Mouse (Mus musculus): ENCODE measurements around the gene Cers2. TPM values are rescaled to one million over a fixed set of nuclear protein-coding genes. Genes with fewer than 3 reads are reported as not detected.

Cers2 gene
- polyA plus RNA-seq, 1 experiment = 746 TPM

DNA sequence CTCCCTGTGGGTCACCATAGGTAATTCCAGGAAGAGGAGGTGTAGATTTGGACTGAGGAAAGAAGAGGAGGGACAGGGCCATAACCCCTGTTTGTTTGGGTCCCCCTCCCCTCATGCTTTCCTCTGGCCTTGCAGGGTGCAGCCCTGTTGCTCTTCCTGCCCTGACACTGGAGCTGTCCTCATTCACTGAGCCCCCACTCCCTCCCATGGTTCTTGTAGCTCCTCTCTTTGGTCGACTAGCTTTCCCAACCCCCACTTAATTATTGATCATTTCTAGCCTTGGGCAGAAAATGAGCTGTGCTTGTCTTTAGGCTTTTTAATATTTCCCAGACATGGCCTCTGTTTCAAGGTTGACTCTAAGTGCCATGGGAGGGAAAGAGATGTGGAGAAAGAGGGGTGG lies 30.5 kb upstream of the Cers2 start:
- TF ChIP-seq GATA1 (IDR thresholded peaks at IDR 0.05; ENCODE audit: low read length) = no peak

- TF ChIP-seq GATA1 (IDR thresholded peaks at IDR 0.05; ENCODE audit: low read length) = peak; percentile 22
These were observed 29.9 kb upstream of the Cers2 start for GRCm38 (mm10) chr3:95284501-95285281.

GRCm38 (mm10) chr3:95285390-95285789 lies 29.2 kb upstream of the Cers2 start:
- no peak for TF ChIP-seq GATA1 (IDR thresholded peaks at IDR 0.05; ENCODE audit: low read length)

DNA sequence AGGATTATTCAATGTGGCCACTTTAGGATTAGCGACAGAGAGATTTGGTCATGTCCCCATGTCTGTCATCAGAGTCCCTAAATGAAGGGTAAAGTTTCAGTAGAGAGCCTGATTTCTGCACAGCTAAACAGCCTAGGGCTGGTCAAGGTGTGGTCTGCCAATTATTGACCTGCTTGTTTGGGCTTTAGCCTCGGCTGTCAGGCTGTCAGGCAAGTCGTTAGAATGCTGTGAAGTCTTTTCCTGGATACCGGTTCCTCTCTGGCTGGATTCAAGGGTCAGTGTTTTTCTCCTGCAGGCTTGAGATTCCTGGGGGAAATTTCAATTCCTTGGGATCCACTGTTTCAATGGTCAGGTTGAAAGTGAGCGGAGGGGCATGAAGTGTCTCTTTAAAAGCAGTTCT lies 28.6 kb upstream of the Cers2 start:
- TF ChIP-seq GATA1 (IDR thresholded peaks at IDR 0.05; ENCODE audit: low read length) = no peak

GRCm38 (mm10) chr3:95286510-95286909 lies 28.1 kb upstream of the Cers2 start:
- no peak for TF ChIP-seq GATA1 (IDR thresholded peaks at IDR 0.05; ENCODE audit: low read length)

- no peak for TF ChIP-seq GATA1 (IDR thresholded peaks at IDR 0.05; ENCODE audit: low read length)
These were observed 27.1 kb upstream of the Cers2 start for GRCm38 (mm10) chr3:95287541-95287940.

DNA sequence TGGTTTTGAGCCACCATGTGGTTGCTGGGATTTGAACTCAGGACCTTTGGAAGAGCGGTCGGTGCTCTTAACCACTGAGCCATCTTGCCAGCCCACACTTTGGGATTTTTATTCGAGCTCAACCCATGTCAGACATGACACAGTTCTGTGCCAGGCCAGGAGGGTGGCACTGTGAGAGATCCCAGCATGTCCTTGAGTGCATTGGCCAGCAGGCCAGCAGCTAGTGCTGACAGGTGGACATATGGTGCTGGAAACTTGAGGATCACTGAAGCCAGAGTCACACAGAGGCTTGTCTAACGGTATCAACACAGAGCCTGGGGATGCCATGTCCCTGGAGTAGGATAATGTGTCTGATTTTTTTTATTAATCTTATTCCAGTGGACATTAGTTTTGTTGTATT lies 25.2 kb upstream of the Cers2 start:
- no peak for TF ChIP-seq GATA1 (IDR thresholded peaks at IDR 0.05; ENCODE audit: low read length)

GRCm38 (mm10) chr3:95290156-95290555 lies 24.4 kb upstream of the Cers2 start:
- TF ChIP-seq GATA1 (IDR thresholded peaks at IDR 0.05; ENCODE audit: low read length) = no peak

GRCm38 (mm10) chr3:95291041-95291440 lies 23.6 kb upstream of the Cers2 start:
- TF ChIP-seq GATA1 (IDR thresholded peaks at IDR 0.05; ENCODE audit: low read length) = no peak

DNA sequence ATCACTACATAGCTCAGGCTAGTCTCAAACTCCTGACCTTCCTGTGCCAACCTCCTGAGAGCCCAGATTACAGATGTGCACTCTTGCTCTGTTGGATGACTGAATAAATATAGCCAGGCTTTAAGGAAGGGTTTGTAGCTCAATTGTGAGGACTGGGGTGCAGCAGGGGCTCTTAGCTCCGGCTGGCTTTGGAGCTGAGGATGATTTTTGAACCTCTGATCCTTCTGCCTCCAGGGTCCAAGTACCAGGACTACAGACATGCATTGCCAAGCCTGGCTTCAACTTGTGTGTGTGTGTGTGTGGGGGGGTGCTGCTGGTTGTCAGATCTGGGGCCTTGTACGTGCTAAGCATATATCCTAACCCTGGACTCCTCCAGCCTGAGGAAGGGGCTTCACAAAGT lies 21.7 kb upstream of the Cers2 start:
- no peak for TF ChIP-seq GATA1 (IDR thresholded peaks at IDR 0.05; ENCODE audit: low read length)

- TF ChIP-seq GATA1 (IDR thresholded peaks at IDR 0.05; ENCODE audit: low read length) = no peak
These were observed 21.1 kb upstream of the Cers2 start for GRCm38 (mm10) chr3:95293537-95293936.

GRCm38 (mm10) chr3:95294316-95294715 lies 20.3 kb upstream of the Cers2 start:
- no peak for TF ChIP-seq GATA1 (IDR thresholded peaks at IDR 0.05; ENCODE audit: low read length)

DNA sequence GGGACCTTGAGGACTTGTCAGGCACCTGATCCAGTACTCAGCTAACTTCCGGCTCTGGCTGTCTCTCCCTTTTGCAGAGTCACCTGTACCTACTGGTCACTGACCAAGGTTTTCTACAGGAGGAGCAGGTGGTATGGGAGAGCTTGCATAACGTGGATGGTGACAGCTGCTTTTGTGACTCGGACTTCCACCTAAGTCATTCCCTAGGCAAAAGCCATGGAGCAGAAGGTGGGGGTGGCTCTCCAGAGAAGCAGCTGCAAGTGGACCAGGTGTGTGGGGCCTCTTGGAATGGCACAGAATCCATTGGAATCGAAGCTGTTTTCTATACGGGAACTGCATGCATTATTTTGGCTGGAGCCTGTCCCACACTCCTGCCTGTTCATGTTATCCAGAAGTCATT lies 19.9 kb upstream of the Cers2 start:
- TF ChIP-seq GATA1 (IDR thresholded peaks at IDR 0.05; ENCODE audit: low read length) = no peak

- TF ChIP-seq GATA1 (IDR thresholded peaks at IDR 0.05; ENCODE audit: low read length) = no peak
These were observed 19.1 kb upstream of the Cers2 start for GRCm38 (mm10) chr3:95295321-95296102.

DNA sequence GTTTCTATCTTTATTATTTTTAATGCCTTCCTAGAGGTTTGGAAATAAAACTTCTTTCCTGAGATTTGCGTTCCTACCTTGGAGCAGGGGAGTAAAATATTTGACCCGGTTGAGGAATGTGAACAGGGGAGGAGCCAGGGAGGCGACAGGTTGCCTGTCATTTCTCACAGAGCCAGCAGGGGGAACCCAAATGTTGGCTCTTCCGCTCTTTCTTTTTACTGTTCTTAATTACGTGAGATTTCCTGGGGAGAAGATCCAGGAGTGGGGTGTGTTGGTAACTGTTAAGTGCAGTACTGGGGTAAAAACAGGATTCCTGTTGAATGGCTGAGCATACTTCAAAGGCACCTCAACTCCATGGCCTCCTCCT lies 18.5 kb upstream of the Cers2 start:
- no peak for TF ChIP-seq GATA1 (IDR thresholded peaks at IDR 0.05; ENCODE audit: low read length)

- peak; percentile 47 for TF ChIP-seq GATA1 (IDR thresholded peaks at IDR 0.05; ENCODE audit: low read length)
These were observed 16.6 kb upstream of the Cers2 start for GRCm38 (mm10) chr3:95298018-95298417.

All from G1E-ER4 (cell line).